Mouse (Mus musculus): ENCODE data around the gene Sgsm3.

- TF ChIP-seq CTCF (IDR thresholded peaks at IDR 0.05; ENCODE audit: extremely low read depth, insufficient read length, insufficient replicate concordance, low read depth, low read length) (peak; percentile 37; the same call in 1 of the 2 replicates), POLR2A (IDR thresholded peaks at IDR 0.05; ENCODE audit: low read depth, low read length) (no peak)
These were observed 31.1 kb downstream of the Sgsm3 start for GRCm38 (mm10) chr15:81008689-81009123.

All from small intestine, adult 2 months (tissue).